In genomic region chr7:105811516-105811915, GRCm38 (mm10) we compare ENCODE assay signal across 8 mouse cellular contexts. TPM values are rescaled to one million over a fixed set of nuclear protein-coding genes. Genes with fewer than 3 reads are reported as not detected.
DNase-seq lines count a peak whose midpoint lies in the region; ATAC-seq lines count a peak whose summit lies in the region.

No protein-coding gene starts in this region.

- H3K4me3 ChIP-seq in heart, embryonic 14.5 days (ENCODE audit: control insufficient read depth in 1 of 2, insufficient read depth in 1 of 2, low read depth in 1 of 2, low read length in 2 of 2) = no peak overlapping the region
- no peak overlapping the region for H3K4me3 ChIP-seq in hindbrain, embryonic 14.5 days (replicated peaks; ENCODE audit: low read length)
- no peak overlapping the region for H3K4me3 ChIP-seq in midbrain, embryonic 16.5 days (ENCODE audit: low read depth, low read length)

- no peak overlapping the region for H3K27ac ChIP-seq in heart, embryonic 14.5 days (replicated peaks in 1 of 2; ENCODE audit: control insufficient read depth in 1 of 2, insufficient read depth in 1 of 2, low read depth in 2 of 2, low read length in 2 of 2)
- 0 out of 2 replicates have a peak overlapping the region, but pooled peaks have one; percentile 22 for H3K27ac ChIP-seq in hindbrain, embryonic 14.5 days
- no peak overlapping the region for H3K27ac ChIP-seq in midbrain, embryonic 16.5 days (ENCODE audit: low read length)

- no peaks in the 10 kb centered on the region for H3K27me3 ChIP-seq in heart, embryonic 14.5 days (ENCODE audit: control insufficient read depth, insufficient read depth, low read length)
- no peaks in the 10 kb centered on the region for H3K27me3 ChIP-seq in hindbrain, embryonic 14.5 days (ENCODE audit: control insufficient read depth, insufficient read depth, low read length)
- H3K27me3 ChIP-seq in midbrain, embryonic 16.5 days (ENCODE audit: control insufficient read depth, insufficient read depth, low read depth, low read length) = no peaks in the 10 kb centered on the region

- peaks cover 4% of the 10 kb centered on the region; the same call in 1 of the 2 replicates for H3K9me3 ChIP-seq in heart, embryonic 14.5 days (ENCODE audit: control insufficient read depth, low read length)
- H3K9me3 ChIP-seq in hindbrain, embryonic 14.5 days (ENCODE audit: control insufficient read depth, low read length) = no peaks in the 10 kb centered on the region
- H3K9me3 ChIP-seq in midbrain, embryonic 16.5 days (replicated peaks; ENCODE audit: control insufficient read depth, low read length, poor library complexity, severe bottlenecking) = no peaks in the 10 kb centered on the region

- peaks cover 27% of the 10 kb centered on the region for H3K36me3 ChIP-seq in heart, embryonic 14.5 days (ENCODE audit: control insufficient read depth, insufficient read depth, low read length)
- peaks cover 22% of the 10 kb centered on the region for H3K36me3 ChIP-seq in hindbrain, embryonic 14.5 days (replicated peaks; ENCODE audit: control insufficient read depth, insufficient read depth)
- H3K36me3 ChIP-seq in midbrain, embryonic 16.5 days (ENCODE audit: control insufficient read depth, insufficient read depth, low read length) = peaks cover 6% of the 10 kb centered on the region

- H3K4me2 ChIP-seq in heart, embryonic 14.5 days (ENCODE audit: low read length) = peak overlapping the region; percentile 44
- H3K4me2 ChIP-seq in hindbrain, embryonic 14.5 days (replicated peaks) = peak overlapping the region; percentile 26
- peak overlapping the region; percentile 36; the same call in 1 of the 2 replicates for H3K4me2 ChIP-seq in midbrain, embryonic 16.5 days (ENCODE audit: low read length)

- DNase-seq in heart, adult 18-20 months = no peak
- peak; percentile 77 for DNase-seq in cerebellum, adult 9-10 months
- no peak for DNase-seq in hindbrain, embryonic 14.5 days (ENCODE audit: low spot score)
- DNase-seq in spleen, postnatal 10 days (ENCODE audit: low spot score in 2 of 2) = no peak
- no peak for DNase-seq in kidney, postnatal 25 days
- no peak for DNase-seq in embryo, embryonic 9.5 days (ENCODE audit: extremely low spot score)

- no peak overlapping the region for H3K9ac ChIP-seq in heart, embryonic 14.5 days (ENCODE audit: low read length)
- H3K9ac ChIP-seq in hindbrain, embryonic 14.5 days = no peak overlapping the region
- H3K9ac ChIP-seq in midbrain, embryonic 16.5 days (ENCODE audit: low read depth, low read length) = no peak overlapping the region

- ATAC-seq in heart, embryonic 14.5 days (ENCODE audit: insufficient number of reproducible peaks, insufficient read depth, low FRiP score, low read depth) = no peak
- no peak for ATAC-seq in hindbrain, embryonic 14.5 days (ENCODE audit: low FRiP score)
- ATAC-seq in midbrain, embryonic 16.5 days = peak; percentile 33

- H3K4me1 ChIP-seq in heart, embryonic 14.5 days (ENCODE audit: control insufficient read depth in 2 of 2, insufficient read depth in 2 of 2, low read length in 2 of 2) = peaks cover 4 to 8% of the 10 kb centered on the region in 2 experiments
- peaks cover 10% of the 10 kb centered on the region for H3K4me1 ChIP-seq in hindbrain, embryonic 14.5 days (replicated peaks; ENCODE audit: control insufficient read depth, insufficient read depth, low read length)
- peaks cover 12% of the 10 kb centered on the region for H3K4me1 ChIP-seq in midbrain, embryonic 16.5 days (ENCODE audit: control insufficient read depth, insufficient read depth, low read length)

RNA-seq across cellular contexts. Expression of gene Mrpl17, which starts 0.6 kb away (rescaled TPM):
- polyA plus RNA-seq in heart, embryonic 14.5 days (2014; fragmentation: Nextera tagmentation; extraction: Ambion mirVana) = 206 and 233 TPM in 2 replicates
- 100 to 1,000 TPM; 121 to 126 TPM for total RNA-seq in heart, adult 18-20 months (2021)
- 164 and 208 TPM in 2 replicates for polyA plus RNA-seq in hindbrain, embryonic 14.5 days (2014; fragmentation: Nextera tagmentation; extraction: Ambion mirVana)
- 160 TPM in 2 replicates for polyA plus RNA-seq in midbrain, embryonic 16.5 days (2015; fragmentation: Nextera tagmentation; extraction: Ambion mirVana)

RNA-seq across cellular contexts. Expression of gene Dchs1, which starts 24.1 kb away (rescaled TPM):
- 7.7 and 8.3 TPM in 2 replicates for polyA plus RNA-seq in heart, embryonic 14.5 days (2014; fragmentation: Nextera tagmentation; extraction: Ambion mirVana)
- 1 to 10 TPM; 6.0 to 7.3 TPM for total RNA-seq in heart, adult 18-20 months (2021)
- 21.1 and 23.2 TPM in 2 replicates for polyA plus RNA-seq in hindbrain, embryonic 14.5 days (2014; fragmentation: Nextera tagmentation; extraction: Ambion mirVana)
- 12.5 and 14.3 TPM in 2 replicates for polyA plus RNA-seq in midbrain, embryonic 16.5 days (2015; fragmentation: Nextera tagmentation; extraction: Ambion mirVana)

RNA-seq across cellular contexts. Expression of gene Tpp1, which starts 59.5 kb away (rescaled TPM):
- polyA plus RNA-seq in heart, embryonic 14.5 days (2014; fragmentation: Nextera tagmentation; extraction: Ambion mirVana) = 89.2 and 104 TPM in 2 replicates
- total RNA-seq in heart, adult 18-20 months (2021) = 10 to 100 TPM; 39.1 to 52.2 TPM
- 48.2 and 51.6 TPM in 2 replicates for polyA plus RNA-seq in hindbrain, embryonic 14.5 days (2014; fragmentation: Nextera tagmentation; extraction: Ambion mirVana)
- polyA plus RNA-seq in midbrain, embryonic 16.5 days (2015; fragmentation: Nextera tagmentation; extraction: Ambion mirVana) = 32.1 and 38.6 TPM in 2 replicates
